Mouse (Mus musculus): Measurements from ENCODE around the gene Ebna1bp2. TPM values are rescaled to one million over a fixed set of nuclear protein-coding genes. Genes with fewer than 3 reads are reported as not detected.

Ebna1bp2 gene
- 1.3 and 1.7 TPM in 2 replicates for polyA plus RNA-seq (2012; rRNA removed)

DNA sequence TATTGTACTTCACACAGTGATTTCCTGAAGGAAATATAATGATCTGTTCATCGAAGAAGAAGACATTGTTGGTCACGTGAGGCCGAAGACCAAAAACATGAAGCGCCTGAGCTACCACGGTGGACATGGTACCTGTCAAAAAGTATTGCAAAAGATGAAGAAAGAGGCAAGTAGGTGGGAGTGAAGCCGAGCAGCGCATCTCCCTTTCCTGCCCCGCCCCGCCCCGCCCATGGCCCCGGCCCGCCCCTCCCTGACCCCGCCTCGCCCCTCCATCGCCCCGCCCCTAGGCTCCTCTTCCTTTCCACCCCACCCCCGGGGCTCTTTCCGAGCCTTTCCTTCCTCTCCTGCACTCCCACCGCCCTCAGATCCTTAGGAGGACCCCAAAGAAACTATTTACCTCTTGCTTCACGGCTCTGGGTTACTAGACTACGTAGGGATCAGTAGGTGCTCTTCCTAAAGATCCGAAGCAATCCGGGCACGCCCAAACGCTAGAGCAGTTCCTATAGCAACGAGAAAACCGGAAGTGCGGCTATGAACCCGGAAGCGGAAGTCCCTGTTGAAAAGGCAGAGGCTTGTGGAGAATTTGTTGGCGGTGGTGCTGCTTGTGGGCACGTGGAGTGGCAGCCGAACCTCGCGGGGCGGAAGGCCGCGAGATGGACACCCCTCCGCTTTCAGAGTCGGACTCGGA is at the start of gene Ebna1bp2, which contains the start of gene Cfap57:
Gene Ebna1bp2 (plus strand): TSS at position 521 of the 688 bp plus-strand sequence.
Gene Cfap57 (minus strand): TSS at position 499 of the 688 bp plus-strand sequence.

GRCm38 (mm10) chr4:118658652-118659051 is 38.1 kb downstream of the Ebna1bp2 start, which contains the start of gene Olfr62:
TSS of gene Olfr62 (plus strand) at chr4:118658952.

Other genes with a start within 250 kb of the Ebna1bp2 start
- gene Szt2, start 211.5 kb upstream of the Ebna1bp2 start, polyA plus RNA-seq (2012; rRNA removed) = 12.3 and 16.3 TPM in 2 replicates
- 7.6 and 7.9 TPM in 2 replicates for gene Med8, start 211.5 kb upstream of the Ebna1bp2 start, polyA plus RNA-seq (2012; rRNA removed)
- gene Elovl1, start 192.7 kb upstream of the Ebna1bp2 start, polyA plus RNA-seq (2012; rRNA removed) = 298 and 386 TPM in 2 replicates
- gene Cdc20, start 183.4 kb upstream of the Ebna1bp2 start, polyA plus RNA-seq (2012; rRNA removed) = 16.8 and 16.9 TPM in 2 replicates
- 0.06 and 0.13 TPM in 2 replicates for gene Mpl, start 163.3 kb upstream of the Ebna1bp2 start, polyA plus RNA-seq (2012; rRNA removed)
- gene Tie1, start 130.7 kb upstream of the Ebna1bp2 start, polyA plus RNA-seq (2012; rRNA removed) = 11.6 and 16.0 TPM in 2 replicates
- gene 2610528J11Rik, start 93.8 kb upstream of the Ebna1bp2 start, polyA plus RNA-seq (2012; rRNA removed) = 39.2 and 42.8 TPM in 2 replicates
- gene Tmem125, start 76.8 kb upstream of the Ebna1bp2 start, polyA plus RNA-seq (2012; rRNA removed) = 32.9 and 43.0 TPM in 2 replicates
- gene Cfap57, start within 50 bp of the Ebna1bp2 start, polyA plus RNA-seq (2012; rRNA removed) = 0.04 and 0.05 TPM in 2 replicates
- not detected in 2 replicates for gene Olfr62, start 38.2 kb downstream of the Ebna1bp2 start, polyA plus RNA-seq (2012; rRNA removed)
- gene Olfr1342, start 72.0 kb downstream of the Ebna1bp2 start, polyA plus RNA-seq (2012; rRNA removed) = not detected in 2 replicates
- gene Olfr1341, start 82.7 kb downstream of the Ebna1bp2 start, polyA plus RNA-seq (2012; rRNA removed) = not detected in 2 replicates
- not detected in 2 replicates for gene Olfr1340, start 99.3 kb downstream of the Ebna1bp2 start, polyA plus RNA-seq (2012; rRNA removed)
- gene Olfr1339, start 111.4 kb downstream of the Ebna1bp2 start, polyA plus RNA-seq (2012; rRNA removed) = not detected in 2 replicates
- not detected in 2 replicates for gene Olfr1338, start 137.9 kb downstream of the Ebna1bp2 start, polyA plus RNA-seq (2012; rRNA removed)
- not detected in 2 replicates for gene Olfr1337, start 161.8 kb downstream of the Ebna1bp2 start, polyA plus RNA-seq (2012; rRNA removed)
- gene Olfr1335, start 189.1 kb downstream of the Ebna1bp2 start, polyA plus RNA-seq (2012; rRNA removed) = not detected in 2 replicates
- gene Olfr1333, start 215.5 kb downstream of the Ebna1bp2 start, polyA plus RNA-seq (2012; rRNA removed) = not detected in 2 replicates
- not detected in 2 replicates for gene Olfr1331, start 243.8 kb downstream of the Ebna1bp2 start, polyA plus RNA-seq (2012; rRNA removed)